ENCODE assay signal across 8 mouse cellular contexts in genomic region chr10:67548261-67548854, GRCm38 (mm10). TPM values are rescaled to one million over a fixed set of nuclear protein-coding genes. Genes with fewer than 3 reads are reported as not detected.
DNase-seq lines count a peak whose midpoint lies in the region; ATAC-seq and TF ChIP-seq lines count a peak whose summit lies in the region.

No protein-coding gene starts in this region.

- H3K4me3 ChIP-seq in ES-Bruce4 (ENCODE audit: low read depth, low read length) = peak overlapping the region; percentile 87
- peak overlapping the region; percentile 81 for H3K4me3 ChIP-seq in embryonic facial prominence, embryonic 11.5 days (ENCODE audit: low read depth, low read length)
- H3K4me3 ChIP-seq in hindbrain, embryonic 10.5 days = peak overlapping the region; percentile 94
- H3K4me3 ChIP-seq in limb, embryonic 11.5 days (ENCODE audit: low read depth, low read length) = peak overlapping the region; percentile 87
- peak overlapping the region; percentile 89 for H3K4me3 ChIP-seq in midbrain, embryonic 12.5 days
- H3K4me3 ChIP-seq in stomach, embryonic 15.5 days (replicated peaks) = peak overlapping the region; percentile 88

- H3K9ac ChIP-seq in ES-Bruce4 (ENCODE audit: low read depth, poor library complexity, severe bottlenecking) = peak overlapping the region; percentile 89
- peak overlapping the region; percentile 92 for H3K9ac ChIP-seq in embryonic facial prominence, embryonic 11.5 days (replicated peaks; ENCODE audit: low read length)
- H3K9ac ChIP-seq in limb, embryonic 11.5 days (ENCODE audit: low read length) = peak overlapping the region; percentile 86
- peak overlapping the region; percentile 91 for H3K9ac ChIP-seq in midbrain, embryonic 12.5 days (replicated peaks)
- peak overlapping the region; percentile 78 for H3K9ac ChIP-seq in stomach, embryonic 15.5 days

- TF ChIP-seq POLR2A in ES-Bruce4 (IDR thresholded peaks at IDR 0.05; ENCODE audit: insufficient read depth, low read length) = no peak

- no peak for TF ChIP-seq CTCF in ES-Bruce4 (IDR thresholded peaks at IDR 0.05; ENCODE audit: low read depth, low read length)

- H3K36me3 ChIP-seq in ES-Bruce4 (ENCODE audit: control insufficient read depth, insufficient read depth, low read length, poor library complexity, severe bottlenecking) = 0 out of 2 replicates have a peak, but pooled peaks cover 2% of the 10 kb centered on the region
- no peaks in the 10 kb centered on the region for H3K36me3 ChIP-seq in embryonic facial prominence, embryonic 11.5 days (replicated peaks; ENCODE audit: control insufficient read depth, insufficient read depth, low read depth, low read length)
- peaks cover 11% of the 10 kb centered on the region; the same call in 1 of the 2 replicates for H3K36me3 ChIP-seq in hindbrain, embryonic 10.5 days
- no peaks in the 10 kb centered on the region for H3K36me3 ChIP-seq in limb, embryonic 11.5 days (ENCODE audit: control insufficient read depth, insufficient read depth, low read length)
- H3K36me3 ChIP-seq in midbrain, embryonic 12.5 days = no peaks in the 10 kb centered on the region
- H3K36me3 ChIP-seq in stomach, embryonic 15.5 days = no peaks in the 10 kb centered on the region

- peak overlapping the region; percentile 91 for H3K4me2 ChIP-seq in embryonic facial prominence, embryonic 11.5 days (ENCODE audit: low read depth, low read length)
- H3K4me2 ChIP-seq in limb, embryonic 11.5 days (ENCODE audit: low read depth, severe bottlenecking) = peak overlapping the region; percentile 98
- H3K4me2 ChIP-seq in midbrain, embryonic 12.5 days (replicated peaks) = peak overlapping the region; percentile 95
- H3K4me2 ChIP-seq in stomach, embryonic 15.5 days = peak overlapping the region; percentile 93

- ATAC-seq in embryonic facial prominence, embryonic 11.5 days (replicated peaks; ENCODE audit: insufficient number of reproducible peaks, low FRiP score, low TSS enrichment, low read depth) = peak; percentile 65
- peak; percentile 75 for ATAC-seq in limb, embryonic 11.5 days (ENCODE audit: insufficient number of reproducible peaks, low FRiP score, low TSS enrichment, low read depth)
- peak; percentile 56 for ATAC-seq in midbrain, embryonic 12.5 days (ENCODE audit: low FRiP score, low read depth)
- ATAC-seq in stomach, embryonic 15.5 days (ENCODE audit: insufficient read depth, low FRiP score, low read depth) = peak; percentile 51; the same call in 1 of the 2 replicates

- no peaks in the 10 kb centered on the region for H3K27me3 ChIP-seq in ES-Bruce4 (ENCODE audit: control insufficient read depth, insufficient read depth, low read length, poor library complexity, severe bottlenecking)
- H3K27me3 ChIP-seq in embryonic facial prominence, embryonic 11.5 days (ENCODE audit: control insufficient read depth, insufficient read depth, low read length) = no peaks in the 10 kb centered on the region
- no peaks in the 10 kb centered on the region for H3K27me3 ChIP-seq in hindbrain, embryonic 10.5 days (ENCODE audit: insufficient read depth, poor library complexity, severe bottlenecking)
- no peaks in the 10 kb centered on the region for H3K27me3 ChIP-seq in limb, embryonic 11.5 days (ENCODE audit: control insufficient read depth, insufficient read depth, low read length)
- H3K27me3 ChIP-seq in midbrain, embryonic 12.5 days = peaks cover 5% of the 10 kb centered on the region; the same call in 1 of the 2 replicates
- no peaks in the 10 kb centered on the region for H3K27me3 ChIP-seq in stomach, embryonic 15.5 days (replicated peaks)

- H3K4me1 ChIP-seq in ES-Bruce4 (ENCODE audit: control insufficient read depth, insufficient read depth, low read length) = no peaks in the 10 kb centered on the region
- no peaks in the 10 kb centered on the region for H3K4me1 ChIP-seq in embryonic facial prominence, embryonic 11.5 days (ENCODE audit: control insufficient read depth, insufficient read depth, low read length)
- peaks cover 51% of the 10 kb centered on the region for H3K4me1 ChIP-seq in hindbrain, embryonic 10.5 days (replicated peaks)
- peaks cover 15% of the 10 kb centered on the region for H3K4me1 ChIP-seq in limb, embryonic 11.5 days (ENCODE audit: control insufficient read depth, insufficient read depth, low read length)
- peaks cover 28% of the 10 kb centered on the region for H3K4me1 ChIP-seq in midbrain, embryonic 12.5 days
- H3K4me1 ChIP-seq in stomach, embryonic 15.5 days = 0 out of 2 replicates have a peak, but pooled peaks cover 12% of the 10 kb centered on the region

- peak; percentile 33 to 38 for DNase-seq in adrenal gland, adult 18-20 months (ENCODE audit: low spot score in 2 of 2)
- no peak for DNase-seq in adrenal gland, adult 2 months
- peak; percentile 50 for DNase-seq in embryonic facial prominence, embryonic 11.5 days (ENCODE audit: low spot score)
- DNase-seq in hindbrain, embryonic 10.5 days (ENCODE audit: low spot score) = peak; percentile 72
- DNase-seq in limb, embryonic 11.5 days (ENCODE audit: low spot score) = peak; percentile 74

- WGBS in embryonic facial prominence, embryonic 11.5 days = 0% methylated on average over 66 of the region's 73 CpGs
- WGBS in hindbrain, embryonic 10.5 days = under 1% methylated on average over 73 of the region's 73 CpGs
- 0% methylated on average over 64 of the region's 73 CpGs for WGBS in limb, embryonic 11.5 days
- WGBS in midbrain, embryonic 12.5 days = 0% methylated on average over 61 of the region's 73 CpGs
- under 1% methylated on average over 73 of the region's 73 CpGs for WGBS in stomach, embryonic 15.5 days

- no peak overlapping the region for H3K27ac ChIP-seq in ES-Bruce4 (ENCODE audit: insufficient read depth, low read length)
- peak overlapping the region; percentile 85 for H3K27ac ChIP-seq in embryonic facial prominence, embryonic 11.5 days (replicated peaks; ENCODE audit: low read depth, low read length)
- peak overlapping the region; percentile 98 for H3K27ac ChIP-seq in hindbrain, embryonic 10.5 days
- peak overlapping the region; percentile 91 for H3K27ac ChIP-seq in limb, embryonic 11.5 days (replicated peaks; ENCODE audit: low read depth, low read length)
- peak overlapping the region; percentile 96 for H3K27ac ChIP-seq in midbrain, embryonic 12.5 days (replicated peaks)
- H3K27ac ChIP-seq in stomach, embryonic 15.5 days = peak overlapping the region; percentile 94

- no peak for TF ChIP-seq EP300 in ES-Bruce4 (IDR thresholded peaks at IDR 0.05; ENCODE audit: insufficient read depth, low read depth, low read length)

- H3K9me3 ChIP-seq in ES-Bruce4 (replicated peaks; ENCODE audit: control insufficient read depth, insufficient read depth, low read length, poor library complexity, severe bottlenecking) = no peaks in the 10 kb centered on the region
- no peaks in the 10 kb centered on the region for H3K9me3 ChIP-seq in embryonic facial prominence, embryonic 11.5 days (replicated peaks; ENCODE audit: control insufficient read depth, low read length)
- no peaks in the 10 kb centered on the region for H3K9me3 ChIP-seq in hindbrain, embryonic 10.5 days
- no peaks in the 10 kb centered on the region for H3K9me3 ChIP-seq in limb, embryonic 11.5 days (ENCODE audit: control insufficient read depth, low read length)
- H3K9me3 ChIP-seq in midbrain, embryonic 12.5 days = no peaks in the 10 kb centered on the region
- no peaks in the 10 kb centered on the region for H3K9me3 ChIP-seq in stomach, embryonic 15.5 days

RNA-seq across cellular contexts. Expression of gene Ado, which starts 0.4 kb away (rescaled TPM):
- 10 to 100 TPM; 20.0 to 24.4 TPM for total RNA-seq in adrenal gland, adult 18-20 months (2021)
- 10 to 100 TPM; 24.1 to 28.0 TPM for total RNA-seq in adrenal gland, adult 2 months (2021)
- polyA plus RNA-seq in adrenal gland, adult 2 months (2012; rRNA removed) = 32.1 and 34.0 TPM in 2 replicates
- 32.1 and 32.4 TPM in 2 replicates for polyA plus RNA-seq in ES-Bruce4 (2011; ENCODE audit: insufficient read depth, insufficient read length, low read depth, missing spikeins)
- polyA plus RNA-seq in embryonic facial prominence, embryonic 11.5 days (2014; fragmentation: Nextera tagmentation; extraction: Ambion mirVana) = 97.8 and 107 TPM in 2 replicates
- 69.4 and 80.9 TPM in 2 replicates for polyA plus RNA-seq in hindbrain, embryonic 10.5 days (2016; fragmentation: Nextera tagmentation; extraction: Ambion mirVana)
- 79.1 and 82.6 TPM in 2 replicates for polyA plus RNA-seq in limb, embryonic 11.5 days (2014; fragmentation: Nextera tagmentation; extraction: Ambion mirVana)
- polyA plus RNA-seq in midbrain, embryonic 12.5 days (2016; fragmentation: Nextera tagmentation; extraction: Ambion mirVana) = 74.8 and 75.9 TPM in 2 replicates
- polyA plus RNA-seq in stomach, embryonic 15.5 days (2015; fragmentation: Nextera tagmentation; extraction: Ambion mirVana) = 55.5 and 55.8 TPM in 2 replicates

RNA-seq across cellular contexts. Expression of gene Egr2, which starts 13.1 kb away (rescaled TPM):
- total RNA-seq in adrenal gland, adult 18-20 months (2021) = 1 to 10 TPM in 1 of 2 experiments, under 1 TPM in 1; 0.63 to 1.8 TPM
- 1 to 10 TPM in 1 of 2 experiments, under 1 TPM in 1; 0.61 to 1.3 TPM for total RNA-seq in adrenal gland, adult 2 months (2021)
- 1.8 and 3.1 TPM in 2 replicates for polyA plus RNA-seq in adrenal gland, adult 2 months (2012; rRNA removed)
- polyA plus RNA-seq in ES-Bruce4 (2011; ENCODE audit: insufficient read depth, insufficient read length, low read depth, missing spikeins) = 0.22 and 0.24 TPM in 2 replicates
- 0.73 and 1.0 TPM in 2 replicates for polyA plus RNA-seq in embryonic facial prominence, embryonic 11.5 days (2014; fragmentation: Nextera tagmentation; extraction: Ambion mirVana)
- 0.56 and 2.0 TPM in 2 replicates for polyA plus RNA-seq in hindbrain, embryonic 10.5 days (2016; fragmentation: Nextera tagmentation; extraction: Ambion mirVana)
- 0.17 and 0.27 TPM in 2 replicates for polyA plus RNA-seq in limb, embryonic 11.5 days (2014; fragmentation: Nextera tagmentation; extraction: Ambion mirVana)
- polyA plus RNA-seq in midbrain, embryonic 12.5 days (2016; fragmentation: Nextera tagmentation; extraction: Ambion mirVana) = 0.25 and 0.26 TPM in 2 replicates
- polyA plus RNA-seq in stomach, embryonic 15.5 days (2015; fragmentation: Nextera tagmentation; extraction: Ambion mirVana) = 0.18 and 0.27 TPM in 2 replicates
